Mouse (Mus musculus) c-Kit-positive CD71-positive TER-119-positive erythroid progenitor cells, embryonic 14.5 days (primary cell): ENCODE results near the gene Fam178b.
A peak's percentile ranks its signal among the peaks of the same experiment; 100 is the strongest.

ENCODE experiments used
- DNase-seq: peaks from one replicate; pipeline ENCODE4 v3.0.0-alpha.2; 2013; ENCODE audit warnings: low spot score

Gene Fam178b

GRCm38 (mm10) chr1:36682620-36683355 lies at the start of gene Fam178b:
Gene Fam178b (minus strand): TSS chr1:36683183.
- DNase-seq: no peak

- no peak for DNase-seq
Observed at GRCm38 (mm10) chr1:36724057-36724431, 41.1 kb upstream of the Fam178b start.

GRCm38 (mm10) chr1:36723146-36724056 lies 40.4 kb upstream of the Fam178b start:
- no peak for DNase-seq

GRCm38 (mm10) chr1:36718786-36719185 lies 35.8 kb upstream of the Fam178b start:
- DNase-seq: no peak

- DNase-seq: no peak
Observed at GRCm38 (mm10) chr1:36714311-36714710, 31.3 kb upstream of the Fam178b start, which contains the start of gene Actr1b. Gene Actr1b (minus strand): TSS chr1:36714422.

GRCm38 (mm10) chr1:36711104-36711503 lies 28.1 kb upstream of the Fam178b start:
- no peak for DNase-seq

GRCm38 (mm10) chr1:36709854-36710280 lies 26.9 kb upstream of the Fam178b start, which contains the start of gene 4933424G06Rik:
Gene 4933424G06Rik (plus strand): TSS chr1:36710149.
- peak; percentile 97 for DNase-seq

GRCm38 (mm10) chr1:36709055-36709853 lies 26.3 kb upstream of the Fam178b start:
- peak; percentile 40 for DNase-seq

- DNase-seq: peak; percentile 21
Observed at GRCm38 (mm10) chr1:36708626-36709025, 25.6 kb upstream of the Fam178b start.

GRCm38 (mm10) chr1:36707797-36708196 lies 24.8 kb upstream of the Fam178b start:
- no peak for DNase-seq

- DNase-seq: no peak
Observed at GRCm38 (mm10) chr1:36707166-36707565, 24.2 kb upstream of the Fam178b start.

GRCm38 (mm10) chr1:36697030-36697429 lies 14.0 kb upstream of the Fam178b start:
- DNase-seq: no peak

GRCm38 (mm10) chr1:36696411-36696810 lies 13.4 kb upstream of the Fam178b start:
- no peak for DNase-seq

GRCm38 (mm10) chr1:36694871-36695270 lies 11.9 kb upstream of the Fam178b start:
- no peak for DNase-seq

GRCm38 (mm10) chr1:36691271-36692155 lies 8.5 kb upstream of the Fam178b start, which contains the start of gene Cox5b:
Gene Cox5b (plus strand): TSS chr1:36691449.
- DNase-seq: peak; percentile 99

- no peak for DNase-seq
Observed at GRCm38 (mm10) chr1:36690671-36691235, 7.8 kb upstream of the Fam178b start.

- DNase-seq: peak; percentile 58
Observed at GRCm38 (mm10) chr1:36683810-36684467, 956 bp upstream of the Fam178b start.

- DNase-seq: no peak
Observed at GRCm38 (mm10) chr1:36680893-36681292, 2.1 kb downstream of the Fam178b start.

GRCm38 (mm10) chr1:36674936-36675335 lies 8.0 kb downstream of the Fam178b start:
- no peak for DNase-seq
